Mouse (Mus musculus): ENCODE results near the gene Mast1. TPM values are rescaled to one million over a fixed set of nuclear protein-coding genes. Genes with fewer than 3 reads are reported as not detected.
"Not testable (repeated sequence)": the region's sequence is repeated elsewhere in the genome, so short reads cannot be mapped to it uniquely, and the experiment has no call there.

Gene Mast1
- polyA plus RNA-seq, 1 experiment from 2014 or later = 0.60 TPM

GRCm38 (mm10) chr8:84913960-84914359 is 23.2 kb downstream of the Mast1 start:
- Histone ChIP-seq H3K36me3 (peaks cover 4% of the 10 kb centered on the region; the same call in 1 of the 2 replicates), H3K9ac (replicated peaks) (no peak overlapping the region), H3K27ac (no peak overlapping the region), H3K27me3 (peaks cover 95% of the 10 kb centered on the region), H3K4me1 (replicated peaks) (peaks cover 22% of the 10 kb centered on the region), H3K9me3 (peaks cover 8% of the 10 kb centered on the region), H3K4me3 (replicated peaks) (peak overlapping the region; percentile 47), H3K4me2 (peak overlapping the region; percentile 91)
- ATAC-seq (ENCODE audit: insufficient number of reproducible peaks, insufficient read depth, low FRiP score, low TSS enrichment, low read depth) = no peak
- 41% methylated on average over 4 of the region's 4 CpGs for WGBS

- peak overlapping the region; percentile 91 for H3K4me2 ChIP-seq
- H3K36me3 ChIP-seq = peaks cover 4% of the 10 kb centered on the region; the same call in 1 of the 2 replicates
- no peak overlapping the region for H3K27ac ChIP-seq
- peaks cover 24% of the 10 kb centered on the region for H3K4me1 ChIP-seq (replicated peaks)
- ATAC-seq (ENCODE audit: insufficient number of reproducible peaks, insufficient read depth, low FRiP score, low TSS enrichment, low read depth) = no peak
- peaks cover 92% of the 10 kb centered on the region for H3K27me3 ChIP-seq
- H3K4me3 ChIP-seq (replicated peaks) = peak overlapping the region; percentile 47
- H3K9me3 ChIP-seq = peaks cover 8% of the 10 kb centered on the region
- H3K9ac ChIP-seq (replicated peaks) = peak overlapping the region; percentile 42; the same call in 1 of the 2 replicates
- WGBS = 19% methylated on average over 9 of the region's 9 CpGs
Measured at GRCm38 (mm10) chr8:84913502-84913900, 23.7 kb downstream of the Mast1 start.

- ATAC-seq (ENCODE audit: insufficient number of reproducible peaks, insufficient read depth, low FRiP score, low TSS enrichment, low read depth) = peak; percentile 21; the same call in 1 of the 2 replicates
- H3K9me3 ChIP-seq = peaks cover 8% of the 10 kb centered on the region
- H3K9ac ChIP-seq (replicated peaks) = peak overlapping the region; percentile 42; the same call in 1 of the 2 replicates
- H3K4me2 ChIP-seq = peak overlapping the region; percentile 91
- 1% methylated on average over 55 of the region's 55 CpGs for WGBS
- H3K4me1 ChIP-seq (replicated peaks) = peaks cover 24% of the 10 kb centered on the region
- peaks cover 4% of the 10 kb centered on the region; the same call in 1 of the 2 replicates for H3K36me3 ChIP-seq
- no peak overlapping the region for H3K27ac ChIP-seq
- H3K27me3 ChIP-seq = peaks cover 86% of the 10 kb centered on the region
- peak overlapping the region; percentile 47 for H3K4me3 ChIP-seq (replicated peaks)
Measured at GRCm38 (mm10) chr8:84912895-84913501, 24.2 kb downstream of the Mast1 start.

GRCm38 (mm10) chr8:84912391-84912790 is 24.8 kb downstream of the Mast1 start:
- H3K4me2 ChIP-seq = peak overlapping the region; percentile 91
- H3K27me3 ChIP-seq = peaks cover 80% of the 10 kb centered on the region
- 20% methylated on average over 27 of the region's 27 CpGs for WGBS
- H3K4me3 ChIP-seq (replicated peaks) = peak overlapping the region; percentile 47
- H3K36me3 ChIP-seq = peaks cover 4% of the 10 kb centered on the region; the same call in 1 of the 2 replicates
- ATAC-seq (ENCODE audit: insufficient number of reproducible peaks, insufficient read depth, low FRiP score, low TSS enrichment, low read depth) = no peak
- H3K4me1 ChIP-seq (replicated peaks) = peaks cover 24% of the 10 kb centered on the region
- no peak overlapping the region for H3K27ac ChIP-seq
- H3K9ac ChIP-seq (replicated peaks) = peak overlapping the region; percentile 42; the same call in 1 of the 2 replicates
- H3K9me3 ChIP-seq = peaks cover 8% of the 10 kb centered on the region

- Histone ChIP-seq H3K4me3 (replicated peaks) (peak overlapping the region; percentile 47; the same call in 1 of the 2 replicates), H3K9me3 (peaks cover 8% of the 10 kb centered on the region), H3K9ac (replicated peaks) (no peak overlapping the region), H3K27me3 (peaks cover 75% of the 10 kb centered on the region), H3K4me2 (0 out of 2 replicates have a peak overlapping the region, but pooled peaks have one; percentile 91), H3K36me3 (peaks cover 4% of the 10 kb centered on the region; the same call in 1 of the 2 replicates), H3K4me1 (replicated peaks) (peaks cover 24% of the 10 kb centered on the region), H3K27ac (no peak overlapping the region)
- 80% methylated on average over 9 of the region's 9 CpGs for WGBS
- no peak for ATAC-seq (ENCODE audit: insufficient number of reproducible peaks, insufficient read depth, low FRiP score, low TSS enrichment, low read depth)
Measured at GRCm38 (mm10) chr8:84911854-84912253, 25.3 kb downstream of the Mast1 start.

GRCm38 (mm10) chr8:84910551-84910950 is 26.6 kb downstream of the Mast1 start:
- Histone ChIP-seq H3K27me3 (peaks cover 62% of the 10 kb centered on the region), H3K4me3 (replicated peaks) (no peak overlapping the region), H3K36me3 (peaks cover 4% of the 10 kb centered on the region; the same call in 1 of the 2 replicates), H3K4me2 (no peak overlapping the region), H3K9ac (replicated peaks) (no peak overlapping the region), H3K27ac (no peak overlapping the region), H3K9me3 (peaks cover 8% of the 10 kb centered on the region), H3K4me1 (replicated peaks) (peaks cover 24% of the 10 kb centered on the region)
- WGBS = 89% methylated on average over 6 of the region's 6 CpGs
- no peak for ATAC-seq (ENCODE audit: insufficient number of reproducible peaks, insufficient read depth, low FRiP score, low TSS enrichment, low read depth)

- H3K27me3 ChIP-seq = peaks cover 57% of the 10 kb centered on the region
- H3K27ac ChIP-seq = no peak overlapping the region
- 58% methylated on average over 5 of the region's 5 CpGs for WGBS
- no peak overlapping the region for H3K9ac ChIP-seq (replicated peaks)
- peaks cover 24% of the 10 kb centered on the region for H3K4me1 ChIP-seq (replicated peaks)
- H3K4me2 ChIP-seq = 0 out of 2 replicates have a peak overlapping the region, but pooled peaks have one; percentile 80
- H3K4me3 ChIP-seq (replicated peaks) = no peak overlapping the region
- peaks cover 4% of the 10 kb centered on the region; the same call in 1 of the 2 replicates for H3K36me3 ChIP-seq
- peaks cover 8% of the 10 kb centered on the region for H3K9me3 ChIP-seq
- ATAC-seq (ENCODE audit: insufficient number of reproducible peaks, insufficient read depth, low FRiP score, low TSS enrichment, low read depth) = no peak
Measured at GRCm38 (mm10) chr8:84909949-84910348, 27.2 kb downstream of the Mast1 start.

GRCm38 (mm10) chr8:84909162-84909767 is 27.9 kb downstream of the Mast1 start:
- Histone ChIP-seq H3K9ac (replicated peaks) (peak overlapping the region; percentile 70; the same call in 1 of the 2 replicates), H3K4me1 (replicated peaks) (peaks cover 24% of the 10 kb centered on the region), H3K4me3 (replicated peaks) (peak overlapping the region; percentile 58), H3K4me2 (peak overlapping the region; percentile 80), H3K36me3 (peaks cover 4% of the 10 kb centered on the region; the same call in 1 of the 2 replicates), H3K9me3 (peaks cover 4% of the 10 kb centered on the region), H3K27ac (no peak overlapping the region), H3K27me3 (peaks cover 55% of the 10 kb centered on the region)
- ATAC-seq (ENCODE audit: insufficient number of reproducible peaks, insufficient read depth, low FRiP score, low TSS enrichment, low read depth) = no peak
- WGBS = 45% methylated on average over 20 of the region's 20 CpGs

- Histone ChIP-seq H3K36me3 (peaks cover 4% of the 10 kb centered on the region; the same call in 1 of the 2 replicates), H3K4me1 (replicated peaks) (peaks cover 25% of the 10 kb centered on the region), H3K27me3 (peaks cover 48% of the 10 kb centered on the region), H3K9me3 (no peaks in the 10 kb centered on the region), H3K4me2 (peak within 1 kb of the TSS; percentile 80), H3K27ac (0 out of 2 replicates have a peak within 1 kb of the TSS, but pooled peaks have one; percentile 17), H3K4me3 (replicated peaks) (peak within 1 kb of the TSS; percentile 58), H3K9ac (replicated peaks) (peak within 1 kb of the TSS; percentile 70)
- WGBS = under 1% methylated on average over 45 of the region's 45 CpGs
- peak; percentile 87 for ATAC-seq (ENCODE audit: insufficient number of reproducible peaks, insufficient read depth, low FRiP score, low TSS enrichment, low read depth)
Measured at GRCm38 (mm10) chr8:84908421-84909161, 28.6 kb downstream of the Mast1 start, which contains the start of gene Dnase2a. Gene Dnase2a, plus strand, starts transcription at chr8:84908560.

- ATAC-seq (ENCODE audit: insufficient number of reproducible peaks, insufficient read depth, low FRiP score, low TSS enrichment, low read depth); H3K9ac ChIP-seq (replicated peaks): not testable (repeated sequence)
Measured at GRCm38 (mm10) chr8:84907979-84908378, 29.2 kb downstream of the Mast1 start.

More at GRCm38 (mm10) chr8:84907979-84908378, 29.2 kb downstream of the Mast1 start:
- H3K27ac ChIP-seq, H3K9me3 ChIP-seq, H3K36me3 ChIP-seq: not testable (repeated sequence)
- Histone ChIP-seq H3K4me3 (replicated peaks) (peak overlapping the region; percentile 58), H3K27me3 (peaks cover 42% of the 10 kb centered on the region), H3K4me2 (peak overlapping the region; percentile 80), H3K4me1 (replicated peaks) (peaks cover 27% of the 10 kb centered on the region)
- 25% methylated on average over 7 of the region's 7 CpGs for WGBS
